Mouse (Mus musculus): Measurements from ENCODE around the gene Tpmt.

DNA sequence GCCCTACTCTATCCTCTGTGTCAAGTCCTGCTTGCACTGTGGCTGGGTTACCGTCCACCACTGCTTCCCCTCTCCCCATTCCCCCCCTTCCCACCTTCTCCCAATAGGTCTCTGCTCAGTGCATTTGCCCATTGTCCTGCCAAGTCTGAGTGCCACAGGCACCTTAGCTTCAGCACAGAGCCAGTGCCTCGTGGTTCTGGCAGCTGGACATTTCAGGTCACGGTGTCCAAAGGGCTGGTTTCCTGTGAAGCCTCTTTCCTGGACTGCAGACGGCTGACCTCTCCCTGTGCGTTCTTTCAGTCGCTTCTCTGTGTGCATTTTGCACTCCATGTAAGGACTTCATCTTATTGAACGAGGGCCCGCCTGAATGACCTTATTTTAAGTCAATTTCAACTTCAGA is 56.6 kb downstream of the Tpmt start:
- TF ChIP-seq CTCF (IDR thresholded peaks at IDR 0.05; ENCODE audit: borderline replicate concordance, extremely low read depth, insufficient read depth, insufficient read length) (no peak), POLR2A (IDR thresholded peaks at IDR 0.05; ENCODE audit: borderline replicate concordance, extremely low read depth, insufficient read depth, insufficient read length, poor library complexity, severe bottlenecking) (no peak)
